Mouse (Mus musculus) kidney, embryonic 16.5 days (tissue): Measurements from ENCODE around the gene Aig1. TPM values are rescaled to one million over a fixed set of nuclear protein-coding genes. Genes with fewer than 3 reads are reported as not detected.
"Not testable (repeated sequence)": the region's sequence is repeated elsewhere in the genome, so short reads cannot be mapped to it uniquely, and the experiment has no call there.

ENCODE experiments used
- ATAC-seq: fragments of 200-750 bp; cut with Nextera tagmentation; 2 replicates; pipeline ENCODE4 v1.8.0; 2017; ENCODE audit warnings: moderate TSS enrichment; ENCODE audit not compliant: low FRiP score, low TSS enrichment
- H3K27ac ChIP-seq: fragments of 300-500 bp; sonication (generic); 2 replicates; pipeline ENCODE4 v1.5.1; 2014; ENCODE audit warnings: low read length
- H3K27me3 ChIP-seq: fragments of 300-500 bp; sonication (generic); 2 replicates; pipeline ENCODE4 v1.6.1; 2014; ENCODE audit warnings: low read length, control low read depth, mixed read lengths; ENCODE audit not compliant: insufficient read depth
- H3K36me3 ChIP-seq: fragments of 300-500 bp; sonication (generic); 2 replicates; pipeline ENCODE4 v1.6.1; 2014; ENCODE audit warnings: low read length, control low read depth, mixed read lengths; ENCODE audit not compliant: insufficient read depth
- H3K4me1 ChIP-seq: fragments of 300-500 bp; sonication (generic); 2 replicates; pipeline ENCODE4 v1.6.1; 2014; ENCODE audit warnings: low read length, control low read depth, mixed read lengths; ENCODE audit not compliant: insufficient read depth
- H3K4me2 ChIP-seq: fragments of 300-500 bp; sonication (generic); replicated peaks from 2 replicates; pipeline ENCODE4 v1.6.1; 2014; ENCODE audit warnings: low read depth, low read length
- H3K4me3 ChIP-seq: fragments of 300-500 bp; sonication (generic); 2 replicates; pipeline ENCODE4 v1.5.1; 2014; ENCODE audit warnings: mild to moderate bottlenecking, low read length
- H3K9ac ChIP-seq: fragments of 300-500 bp; sonication (generic); replicated peaks from 2 replicates; pipeline ENCODE4 v1.6.1; 2014; ENCODE audit warnings: low read length
- H3K9me3 ChIP-seq: fragments of 300-500 bp; sonication (generic); 2 replicates; pipeline ENCODE4 v1.6.1; 2016; ENCODE audit warnings: low read length, control low read depth
- WGBS: fragments of 180-500 bp; shearing (Covaris S2); extraction: QIAGEN DNeasy Blood & Tissue Kit; methylation state at CpG from one replicate; pipeline ENCODE4 v1.1.7; 2014; 5-methylcytosine and 5-hydroxymethylcytosine counted together
- polyA plus RNA-seq: library from polyadenylated mRNA; unstranded; fragments of >200 nt; fragmentation: Nextera tagmentation; extraction: Ambion mirVana; gene quantifications from 2 replicates; pipeline ENCODE4 v1.2.1, GENCODE M21; 2015

Gene Aig1
- 53.2 and 56.8 TPM in 2 replicates for polyA plus RNA-seq

GRCm38 (mm10) chr10:13868371-13869321, at the start of gene Aig1:
Gene Aig1, minus strand, starts transcription at chr10:13868980.
- H3K27me3 ChIP-seq, result no peaks in the 10 kb centered on the region
- H3K4me3 ChIP-seq, result peak within 1 kb of the TSS; percentile 77
- H3K4me2 ChIP-seq, result peak within 1 kb of the TSS; percentile 84
- H3K36me3 ChIP-seq, result no peaks in the 10 kb centered on the region
- WGBS, result 3% methylated on average over 68 of the region's 77 CpGs
- ATAC-seq, result peak; percentile 91
- H3K9ac ChIP-seq, result peak within 1 kb of the TSS; percentile 89
- peaks cover 11% of the 10 kb centered on the region for H3K4me1 ChIP-seq
- peak within 1 kb of the TSS; percentile 66 for H3K27ac ChIP-seq
- H3K9me3 ChIP-seq, result no peaks in the 10 kb centered on the region

- Histone ChIP-seq H3K9me3 (no peaks in the 10 kb centered on the region), H3K27me3 (no peaks in the 10 kb centered on the region), H3K9ac (no peak overlapping the region), H3K4me3 (no peak overlapping the region), H3K4me1 (peaks cover 5% of the 10 kb centered on the region; the same call in 1 of the 2 replicates), H3K27ac (no peak overlapping the region), H3K36me3 (no peaks in the 10 kb centered on the region), H3K4me2 (no peak overlapping the region)
- ATAC-seq, result no peak
- WGBS, result 54% methylated on average over 12 of the region's 12 CpGs
Observed at GRCm38 (mm10) chr10:13916645-13917342, 48.0 kb upstream of the Aig1 start.

DNA sequence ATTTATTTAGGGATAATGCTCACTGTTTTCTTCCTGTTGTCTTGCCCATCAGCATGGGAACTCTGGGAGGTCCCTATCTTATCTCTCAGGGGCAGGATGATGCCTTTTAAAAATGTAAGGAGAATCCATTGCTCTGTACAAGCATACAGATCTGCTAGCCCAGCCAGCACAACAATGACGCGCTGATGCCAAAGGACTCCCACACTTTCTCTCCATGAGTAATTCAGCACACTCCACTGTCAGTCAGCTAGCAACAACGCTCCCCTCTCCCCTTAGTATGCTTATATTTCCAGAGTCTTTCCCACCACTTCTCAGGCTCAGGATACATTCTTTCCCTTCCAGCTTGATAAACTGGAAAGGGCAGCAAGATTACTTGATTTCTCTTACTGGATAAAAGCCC, 46.4 kb upstream of the Aig1 start:
- Histone ChIP-seq H3K9me3 (no peaks in the 10 kb centered on the region), H3K36me3 (no peaks in the 10 kb centered on the region), H3K4me2 (no peak overlapping the region), H3K4me1 (peaks cover 5% of the 10 kb centered on the region; the same call in 1 of the 2 replicates), H3K9ac (no peak overlapping the region), H3K4me3 (no peak overlapping the region), H3K27ac (no peak overlapping the region), H3K27me3 (no peaks in the 10 kb centered on the region)
- ATAC-seq, result no peak
- WGBS, result 56% methylated on average over 3 of the region's 3 CpGs

GRCm38 (mm10) chr10:13913689-13914088, 44.9 kb upstream of the Aig1 start:
- Histone ChIP-seq H3K4me2 (no peak overlapping the region), H3K27me3 (no peaks in the 10 kb centered on the region), H3K4me1 (peaks cover 5% of the 10 kb centered on the region; the same call in 1 of the 2 replicates), H3K27ac (no peak overlapping the region), H3K4me3 (no peak overlapping the region), H3K9ac (no peak overlapping the region), H3K36me3 (no peaks in the 10 kb centered on the region), H3K9me3 (no peaks in the 10 kb centered on the region)
- ATAC-seq, result no peak

DNA sequence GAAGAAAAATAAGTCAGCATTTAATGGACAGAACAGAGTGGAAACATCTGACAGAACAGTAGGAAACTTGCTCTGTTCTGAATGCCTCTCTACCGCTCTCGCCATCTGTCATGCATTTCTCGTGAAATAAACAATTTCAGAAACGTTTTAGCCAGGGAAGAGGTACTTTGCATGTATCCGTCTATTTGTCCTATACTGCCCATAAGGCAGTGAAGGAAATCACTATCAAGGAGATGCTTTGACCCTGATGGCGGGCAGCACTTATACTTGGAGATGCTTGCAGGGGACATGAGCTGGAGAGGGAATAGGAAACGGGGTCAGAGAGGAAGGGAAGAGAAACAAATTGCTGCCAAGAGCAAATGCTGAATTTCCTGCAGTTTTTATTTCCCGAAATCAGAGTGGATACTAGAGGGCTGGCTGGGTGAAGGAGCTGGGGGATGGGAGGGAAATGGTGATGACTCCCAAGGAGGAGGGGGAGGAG, 37.5 kb upstream of the Aig1 start:
- Histone ChIP-seq H3K27ac (peak overlapping the region; percentile 53; the same call in 1 of the 2 replicates), H3K36me3 (no peaks in the 10 kb centered on the region), H3K27me3 (no peaks in the 10 kb centered on the region), H3K9me3 (peaks cover 2% of the 10 kb centered on the region), H3K4me2 (peak overlapping the region; percentile 21; the same call in 1 of the 2 replicates), H3K4me3 (no peak overlapping the region), H3K4me1 (no peaks in the 10 kb centered on the region), H3K9ac (no peak overlapping the region)
- WGBS, result 55% methylated on average over 8 of the region's 8 CpGs
- no peak; the same call in 1 of the 2 replicates for ATAC-seq

DNA sequence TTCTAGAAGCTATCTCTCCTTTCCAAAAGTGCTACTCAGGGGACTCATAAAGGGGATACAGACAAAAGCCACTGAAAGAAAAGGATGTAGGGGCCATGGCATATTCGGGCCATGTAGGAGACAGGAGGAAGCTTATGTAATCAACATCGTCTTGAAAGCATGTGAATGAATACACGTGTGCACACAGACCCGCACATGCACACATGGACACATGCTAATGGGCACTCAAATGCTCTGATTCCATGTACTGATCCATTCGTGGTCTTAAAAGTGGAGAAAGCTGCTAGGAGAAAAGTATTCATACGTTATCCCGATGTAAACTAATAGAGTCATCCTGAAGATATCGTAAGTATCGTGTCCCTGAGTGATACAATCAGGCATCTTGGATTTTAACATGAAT, 36.8 kb upstream of the Aig1 start:
- no peaks in the 10 kb centered on the region for H3K4me1 ChIP-seq
- H3K27me3 ChIP-seq, result no peaks in the 10 kb centered on the region
- no peaks in the 10 kb centered on the region for H3K36me3 ChIP-seq
- H3K4me3 ChIP-seq, result no peak overlapping the region
- ATAC-seq, result no peak
- peaks cover 2% of the 10 kb centered on the region for H3K9me3 ChIP-seq
- no peak overlapping the region for H3K9ac ChIP-seq
- H3K27ac ChIP-seq, result no peak overlapping the region
- 84% methylated on average over 9 of the region's 9 CpGs for WGBS
- H3K4me2 ChIP-seq, result no peak overlapping the region

DNA sequence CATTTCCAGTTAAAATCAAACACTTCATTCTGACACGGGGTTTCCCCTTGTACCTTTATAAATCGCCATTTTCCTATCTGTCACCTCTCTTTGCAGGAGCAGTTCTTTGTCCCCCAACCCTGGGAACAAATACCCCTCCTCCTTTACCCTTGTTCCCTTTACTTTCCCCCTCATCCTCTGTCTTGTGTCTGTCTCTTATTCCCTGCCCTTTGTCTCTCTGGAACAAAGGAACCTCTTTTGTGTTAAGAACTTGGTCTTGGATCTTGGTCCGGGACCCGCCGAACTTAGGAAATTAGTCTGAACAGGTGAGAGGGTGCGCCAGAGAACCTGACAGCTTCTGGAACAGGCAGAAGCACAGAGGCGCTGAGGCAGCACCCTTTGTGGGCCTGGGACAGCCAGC, 24.0 kb upstream of the Aig1 start:
- not testable (repeated sequence) for H3K9ac ChIP-seq, ATAC-seq, H3K4me2 ChIP-seq, H3K27ac ChIP-seq, H3K4me3 ChIP-seq, H3K4me1 ChIP-seq, H3K36me3 ChIP-seq, H3K27me3 ChIP-seq, H3K9me3 ChIP-seq
- 88% methylated on average over 6 of the region's 7 CpGs for WGBS

GRCm38 (mm10) chr10:13882975-13883875, 14.4 kb upstream of the Aig1 start:
- H3K27me3 ChIP-seq, result no peaks in the 10 kb centered on the region
- no peak overlapping the region for H3K9ac ChIP-seq
- H3K4me3 ChIP-seq, result no peak overlapping the region
- no peaks in the 10 kb centered on the region for H3K9me3 ChIP-seq
- no peaks in the 10 kb centered on the region for H3K4me1 ChIP-seq
- H3K36me3 ChIP-seq, result no peaks in the 10 kb centered on the region
- no peak overlapping the region for H3K4me2 ChIP-seq
- 75% methylated on average over 10 of the region's 10 CpGs for WGBS
- ATAC-seq, result no peak
- H3K27ac ChIP-seq, result no peak overlapping the region

DNA sequence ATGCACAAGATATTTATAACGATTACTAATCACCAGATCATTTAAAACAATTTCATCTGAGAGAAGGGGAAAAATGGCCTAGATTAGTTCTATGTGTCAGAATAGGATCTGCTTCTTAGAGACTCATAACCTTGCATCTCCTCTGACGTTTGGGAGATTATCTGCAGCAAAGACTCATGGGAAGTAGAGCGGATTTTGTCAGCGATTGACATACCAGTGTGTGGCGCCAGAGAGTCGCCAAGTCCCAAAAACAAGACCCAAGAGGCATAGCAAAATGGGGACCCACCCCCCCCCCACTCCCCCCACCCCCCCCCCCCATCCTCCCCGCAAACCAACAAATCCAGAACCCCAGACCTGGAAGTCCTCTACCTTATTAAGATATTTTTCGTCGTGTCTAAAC, 13.7 kb upstream of the Aig1 start:
- no peak overlapping the region for H3K4me3 ChIP-seq
- H3K27ac ChIP-seq, result no peak overlapping the region
- no peak overlapping the region for H3K9ac ChIP-seq
- no peak for ATAC-seq
- H3K27me3 ChIP-seq, result no peaks in the 10 kb centered on the region
- no peaks in the 10 kb centered on the region for H3K9me3 ChIP-seq
- 74% methylated on average over 9 of the region's 9 CpGs for WGBS
- H3K36me3 ChIP-seq, result no peaks in the 10 kb centered on the region
- no peak overlapping the region for H3K4me2 ChIP-seq
- H3K4me1 ChIP-seq, result no peaks in the 10 kb centered on the region
